Mouse (Mus musculus): Measurements from ENCODE around the gene Krtap4-2. TPM values are rescaled to one million over a fixed set of nuclear protein-coding genes. Genes with fewer than 3 reads are reported as not detected.
"Not testable (repeated sequence)": the region's sequence is repeated elsewhere in the genome, so short reads cannot be mapped to it uniquely, and the experiment has no call there.

Gene Krtap4-2
- polyA plus RNA-seq, 1 experiment from 2014 or later = not detected

DNA sequence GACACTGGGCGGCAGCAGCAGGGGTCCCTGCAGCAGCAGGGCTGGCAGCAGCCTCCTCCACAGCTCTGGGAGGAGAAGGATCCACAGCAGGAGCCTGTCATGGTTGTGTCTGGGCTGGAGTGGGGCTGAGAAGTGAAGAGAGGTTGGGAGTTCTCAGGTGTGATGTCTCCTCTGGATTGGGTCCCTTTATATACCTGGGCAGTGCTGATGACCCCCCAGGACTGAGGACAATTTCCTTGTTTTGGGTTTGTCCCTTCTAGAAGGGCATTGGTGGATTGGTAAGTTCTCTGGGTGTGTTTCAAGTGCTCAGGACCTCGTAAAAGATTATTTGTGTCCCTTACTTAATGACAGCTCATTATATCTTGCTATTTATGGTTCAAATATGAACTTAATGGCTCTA lies 24.8 kb downstream of the Krtap4-2 start, which contains the start of gene Gm11937:
Gm11937 (minus strand) TSS at position 101 of the 400 bp plus-strand sequence.
- not testable (repeated sequence) for ATAC-seq (replicated peaks; ENCODE audit: extremely low read depth, insufficient read depth, low FRiP score); H3K4me3 ChIP-seq (ENCODE audit: low read length); H3K27ac ChIP-seq (ENCODE audit: low read length); H3K9me3 ChIP-seq (replicated peaks; ENCODE audit: control insufficient read depth, low read length); H3K4me1 ChIP-seq (ENCODE audit: control insufficient read depth, insufficient read depth, low read length); H3K9ac ChIP-seq (ENCODE audit: low read length); H3K4me2 ChIP-seq (ENCODE audit: low read depth, low read length); H3K36me3 ChIP-seq (ENCODE audit: control insufficient read depth, insufficient read depth); H3K27me3 ChIP-seq (ENCODE audit: control insufficient read depth, insufficient read depth, low read length)
- WGBS = 57% methylated on average over 1 of the region's 2 CpGs

DNA sequence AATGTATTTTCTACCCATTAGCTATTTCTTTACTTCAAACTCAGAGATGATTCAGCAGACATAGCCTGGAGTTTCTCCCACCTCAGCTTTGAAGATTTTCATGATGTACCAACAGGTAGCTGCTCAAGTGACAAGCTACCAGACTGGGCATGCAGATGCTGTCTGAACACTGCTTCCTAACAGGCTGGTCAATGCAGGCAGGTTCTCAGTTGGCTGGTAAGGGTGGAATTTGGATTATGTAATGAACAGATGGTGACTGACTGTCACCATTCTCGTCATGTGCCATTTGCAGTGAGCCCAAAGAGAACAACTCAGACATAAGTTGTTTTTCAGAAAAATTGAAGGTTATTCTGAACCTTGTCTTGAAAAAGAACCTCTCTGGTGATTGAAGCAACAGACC lies 25.8 kb downstream of the Krtap4-2 start:
- no peaks in the 10 kb centered on the region for H3K36me3 ChIP-seq (ENCODE audit: control insufficient read depth, insufficient read depth)
- no peak overlapping the region for H3K9ac ChIP-seq (ENCODE audit: low read length)
- H3K4me3 ChIP-seq (ENCODE audit: low read length) = no peak overlapping the region
- peaks cover 4% of the 10 kb centered on the region; the same call in 1 of the 2 replicates for H3K27me3 ChIP-seq (ENCODE audit: control insufficient read depth, insufficient read depth, low read length)
- H3K9me3 ChIP-seq (replicated peaks; ENCODE audit: control insufficient read depth, low read length) = no peaks in the 10 kb centered on the region
- no peak overlapping the region for H3K27ac ChIP-seq (ENCODE audit: low read length)
- no peak for ATAC-seq (replicated peaks; ENCODE audit: extremely low read depth, insufficient read depth, low FRiP score)
- H3K4me1 ChIP-seq (ENCODE audit: control insufficient read depth, insufficient read depth, low read length) = no peaks in the 10 kb centered on the region
- H3K4me2 ChIP-seq (ENCODE audit: low read depth, low read length) = no peak overlapping the region
- WGBS = 49% methylated on average over 1 of the region's 1 CpGs

DNA sequence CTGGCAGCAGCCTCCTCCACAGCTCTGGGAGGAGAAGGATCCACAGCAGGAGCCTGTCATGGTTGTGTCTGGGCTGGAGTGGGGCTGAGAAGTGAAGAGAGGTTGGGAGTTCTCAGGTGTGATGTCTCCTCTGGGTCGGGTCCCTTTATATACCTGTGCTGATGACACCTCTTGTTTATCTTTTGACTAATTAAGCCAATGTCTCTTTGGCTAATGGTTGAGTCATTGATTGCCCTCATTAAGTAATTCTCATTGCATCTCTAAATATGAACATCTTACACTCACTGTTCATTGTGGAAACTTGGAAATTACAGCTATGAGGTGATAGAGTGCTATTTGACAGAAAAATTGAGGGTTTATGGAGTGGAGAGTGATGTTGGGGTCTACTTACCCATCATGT lies 31.7 kb downstream of the Krtap4-2 start, which contains the start of gene Gm11938:
Gm11938 (minus strand) TSS at position 101 of the 400 bp plus-strand sequence.
- H3K27me3 ChIP-seq (ENCODE audit: control insufficient read depth, insufficient read depth, low read length); H3K4me2 ChIP-seq (ENCODE audit: low read depth, low read length); ATAC-seq (replicated peaks; ENCODE audit: extremely low read depth, insufficient read depth, low FRiP score); H3K4me3 ChIP-seq (ENCODE audit: low read length); H3K27ac ChIP-seq (ENCODE audit: low read length); H3K9ac ChIP-seq (ENCODE audit: low read length); H3K9me3 ChIP-seq (replicated peaks; ENCODE audit: control insufficient read depth, low read length); H3K36me3 ChIP-seq (ENCODE audit: control insufficient read depth, insufficient read depth); H3K4me1 ChIP-seq (ENCODE audit: control insufficient read depth, insufficient read depth, low read length): not testable (repeated sequence)
- WGBS = 39% methylated on average over 1 of the region's 1 CpGs

DNA sequence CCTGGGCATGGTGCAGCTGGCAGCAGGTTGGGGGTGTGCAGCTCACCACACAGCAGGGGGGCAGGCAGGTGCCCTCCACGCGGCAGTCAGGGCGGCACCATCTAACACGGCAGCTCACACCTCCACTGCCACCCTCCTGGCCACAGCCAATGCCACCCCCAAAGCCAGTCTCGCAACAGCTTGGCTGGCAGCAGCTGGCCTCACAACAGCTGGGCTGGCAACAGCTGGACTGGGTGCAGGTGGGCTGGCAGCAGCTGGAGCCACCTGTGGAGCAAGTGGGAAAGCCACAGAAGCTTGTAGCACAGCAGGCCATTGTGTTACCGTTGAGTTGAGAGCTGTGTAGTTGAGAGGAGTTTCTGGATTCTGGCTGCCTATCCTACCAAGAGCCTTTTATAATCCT lies 37.1 kb downstream of the Krtap4-2 start, which contains the start of gene Krtap9-3:
Krtap9-3 (minus strand) TSS at position 364 of the 400 bp plus-strand sequence.
- H3K4me2 ChIP-seq (ENCODE audit: low read depth, low read length); H3K4me3 ChIP-seq (ENCODE audit: low read length); H3K36me3 ChIP-seq (ENCODE audit: control insufficient read depth, insufficient read depth); H3K4me1 ChIP-seq (ENCODE audit: control insufficient read depth, insufficient read depth, low read length); H3K9ac ChIP-seq (ENCODE audit: low read length); H3K27ac ChIP-seq (ENCODE audit: low read length); H3K9me3 ChIP-seq (replicated peaks; ENCODE audit: control insufficient read depth, low read length); H3K27me3 ChIP-seq (ENCODE audit: control insufficient read depth, insufficient read depth, low read length); ATAC-seq (replicated peaks; ENCODE audit: extremely low read depth, insufficient read depth, low FRiP score): not testable (repeated sequence)
- WGBS = 79% methylated on average over 6 of the region's 6 CpGs

DNA sequence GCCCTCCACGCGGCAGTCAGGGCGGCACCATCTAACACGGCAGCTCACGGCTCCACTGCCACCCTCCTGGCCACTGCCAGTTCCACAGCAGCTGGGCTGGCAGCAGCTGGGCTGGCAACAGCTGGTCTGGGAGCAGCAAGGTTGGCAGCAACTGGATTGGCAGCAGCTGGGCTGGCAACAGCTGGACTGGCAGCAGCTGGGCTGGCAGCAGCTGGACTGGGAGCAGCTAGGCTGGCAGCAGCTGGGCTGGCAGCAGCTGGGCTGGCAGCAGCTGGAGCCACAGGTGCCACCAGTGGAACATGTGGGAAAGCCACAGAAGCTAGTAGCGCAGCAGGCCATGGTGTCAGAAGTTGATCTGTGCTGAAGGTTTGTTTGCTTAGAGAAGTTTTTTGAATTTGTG lies 43.9 kb downstream of the Krtap4-2 start, which contains the start of gene Krtap1-3:
Krtap1-3 (minus strand) TSS at position 359 of the 400 bp plus-strand sequence.
- no peaks in the 10 kb centered on the region for H3K36me3 ChIP-seq (ENCODE audit: control insufficient read depth, insufficient read depth)
- no peaks in the 10 kb centered on the region for H3K4me1 ChIP-seq (ENCODE audit: control insufficient read depth, insufficient read depth, low read length)
- ATAC-seq (replicated peaks; ENCODE audit: extremely low read depth, insufficient read depth, low FRiP score) = no peak
- H3K27me3 ChIP-seq (ENCODE audit: control insufficient read depth, insufficient read depth, low read length) = no peaks in the 10 kb centered on the region
- H3K4me2 ChIP-seq (ENCODE audit: low read depth, low read length) = no peak within 1 kb of the TSS
- H3K9ac ChIP-seq (ENCODE audit: low read length) = no peak within 1 kb of the TSS
- no peaks in the 10 kb centered on the region for H3K9me3 ChIP-seq (replicated peaks; ENCODE audit: control insufficient read depth, low read length)
- 79% methylated on average over 6 of the region's 6 CpGs for WGBS
- H3K4me3 ChIP-seq (ENCODE audit: low read length) = no peak within 1 kb of the TSS
- H3K27ac ChIP-seq (ENCODE audit: low read length) = no peak within 1 kb of the TSS

DNA sequence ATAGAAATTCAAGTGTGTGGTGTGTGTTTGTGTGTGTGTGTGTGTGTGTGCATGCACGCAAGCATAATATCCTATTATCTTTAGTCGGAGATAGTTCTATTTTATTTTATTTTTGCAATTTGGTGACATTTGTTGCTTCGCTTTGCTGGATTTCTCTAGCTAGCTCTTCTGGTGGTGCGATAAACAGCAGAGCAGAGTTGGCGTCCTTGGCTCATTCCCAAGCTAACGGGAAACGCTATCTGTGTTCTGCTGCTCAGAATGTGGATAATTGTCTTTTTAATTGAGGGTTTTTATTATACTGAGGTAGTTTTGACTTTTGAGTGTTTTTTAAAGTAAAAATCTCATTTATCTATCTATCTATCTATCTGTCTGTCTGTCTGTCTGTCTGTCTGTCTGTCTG lies 49.8 kb downstream of the Krtap4-2 start:
- no peak overlapping the region for H3K9ac ChIP-seq (ENCODE audit: low read length)
- no peak for ATAC-seq (replicated peaks; ENCODE audit: extremely low read depth, insufficient read depth, low FRiP score)
- WGBS = 70% methylated on average over 7 of the region's 7 CpGs
- H3K4me3 ChIP-seq (ENCODE audit: low read length) = no peak overlapping the region
- H3K27ac ChIP-seq (ENCODE audit: low read length) = no peak overlapping the region
- no peaks in the 10 kb centered on the region for H3K27me3 ChIP-seq (ENCODE audit: control insufficient read depth, insufficient read depth, low read length)
- H3K36me3 ChIP-seq (ENCODE audit: control insufficient read depth, insufficient read depth) = no peaks in the 10 kb centered on the region
- H3K4me2 ChIP-seq (ENCODE audit: low read depth, low read length) = no peak overlapping the region
- no peaks in the 10 kb centered on the region for H3K4me1 ChIP-seq (ENCODE audit: control insufficient read depth, insufficient read depth, low read length)
- no peaks in the 10 kb centered on the region for H3K9me3 ChIP-seq (replicated peaks; ENCODE audit: control insufficient read depth, low read length)

Other genes starting within 250 kb of the Krtap4-2 start
- 13.2 and 14.1 TPM in 2 replicates for gene Krt10, start 245.7 kb downstream of the Krtap4-2 start, polyA plus RNA-seq (2015; fragmentation: Nextera tagmentation; extraction: Ambion mirVana)
- 0.07 TPM in 1 of 2 replicates, not detected in the other for gene Krt12, start 212.8 kb downstream of the Krtap4-2 start, polyA plus RNA-seq (2015; fragmentation: Nextera tagmentation; extraction: Ambion mirVana)
- gene Krt20, start 196.9 kb downstream of the Krtap4-2 start, polyA plus RNA-seq (2015; fragmentation: Nextera tagmentation; extraction: Ambion mirVana) = 0.54 and 2.5 TPM in 2 replicates
- 0.46 and 0.70 TPM in 2 replicates for gene Krt23, start 141.9 kb downstream of the Krtap4-2 start, polyA plus RNA-seq (2015; fragmentation: Nextera tagmentation; extraction: Ambion mirVana)
- not detected in 2 replicates for gene Krt39, start 113.7 kb downstream of the Krtap4-2 start, polyA plus RNA-seq (2015; fragmentation: Nextera tagmentation; extraction: Ambion mirVana)
- not detected in 2 replicates for gene Krt40, start 91.9 kb downstream of the Krtap4-2 start, polyA plus RNA-seq (2015; fragmentation: Nextera tagmentation; extraction: Ambion mirVana)
- gene Krtap3-3, start 84.2 kb downstream of the Krtap4-2 start, polyA plus RNA-seq (2015; fragmentation: Nextera tagmentation; extraction: Ambion mirVana) = not detected in 2 replicates
- gene Krtap3-2, start 78.2 kb downstream of the Krtap4-2 start, polyA plus RNA-seq (2015; fragmentation: Nextera tagmentation; extraction: Ambion mirVana) = not detected in 2 replicates
- gene Gm11939, start 75.6 kb downstream of the Krtap4-2 start, polyA plus RNA-seq (2015; fragmentation: Nextera tagmentation; extraction: Ambion mirVana) = not detected in 2 replicates
- not detected in 2 replicates for gene Krtap3-1, start 68.5 kb downstream of the Krtap4-2 start, polyA plus RNA-seq (2015; fragmentation: Nextera tagmentation; extraction: Ambion mirVana)
- gene Krtap1-5, start 54.1 kb downstream of the Krtap4-2 start, polyA plus RNA-seq (2015; fragmentation: Nextera tagmentation; extraction: Ambion mirVana) = not detected in 2 replicates
- not detected in 2 replicates for gene Krtap1-4, start 51.4 kb downstream of the Krtap4-2 start, polyA plus RNA-seq (2015; fragmentation: Nextera tagmentation; extraction: Ambion mirVana)
- not detected in 2 replicates for gene Krtap1-3, start 43.7 kb downstream of the Krtap4-2 start, polyA plus RNA-seq (2015; fragmentation: Nextera tagmentation; extraction: Ambion mirVana)
- not detected in 2 replicates for gene Krtap9-3, start 37.0 kb downstream of the Krtap4-2 start, polyA plus RNA-seq (2015; fragmentation: Nextera tagmentation; extraction: Ambion mirVana)
- not detected in 2 replicates for gene Gm11938, start 31.8 kb downstream of the Krtap4-2 start, polyA plus RNA-seq (2015; fragmentation: Nextera tagmentation; extraction: Ambion mirVana)
- gene Gm11937, start 24.9 kb downstream of the Krtap4-2 start, polyA plus RNA-seq (2015; fragmentation: Nextera tagmentation; extraction: Ambion mirVana) = not detected in 2 replicates
- gene Krtap2-4, start 20.2 kb downstream of the Krtap4-2 start, polyA plus RNA-seq (2015; fragmentation: Nextera tagmentation; extraction: Ambion mirVana) = not detected in 2 replicates
- gene Gm11562, start 14.6 kb downstream of the Krtap4-2 start, polyA plus RNA-seq (2015; fragmentation: Nextera tagmentation; extraction: Ambion mirVana) = not detected in 2 replicates
- not detected in 2 replicates for gene Krtap4-1, start 6.8 kb downstream of the Krtap4-2 start, polyA plus RNA-seq (2015; fragmentation: Nextera tagmentation; extraction: Ambion mirVana)
- gene Krtap4-7, start 9.0 kb upstream of the Krtap4-2 start, polyA plus RNA-seq (2015; fragmentation: Nextera tagmentation; extraction: Ambion mirVana) = not detected in 2 replicates
- not detected in 2 replicates for gene Gm11555, start 15.2 kb upstream of the Krtap4-2 start, polyA plus RNA-seq (2015; fragmentation: Nextera tagmentation; extraction: Ambion mirVana)
- gene Gm11563, start 23.9 kb upstream of the Krtap4-2 start, polyA plus RNA-seq (2015; fragmentation: Nextera tagmentation; extraction: Ambion mirVana) = not detected in 2 replicates
- not detected in 2 replicates for gene Krtap4-6, start 30.9 kb upstream of the Krtap4-2 start, polyA plus RNA-seq (2015; fragmentation: Nextera tagmentation; extraction: Ambion mirVana)
- gene Gm14190, start 55.7 kb upstream of the Krtap4-2 start, polyA plus RNA-seq (2015; fragmentation: Nextera tagmentation; extraction: Ambion mirVana) = not detected in 2 replicates
- not detected in 2 replicates for gene Gm14180, start 99.2 kb upstream of the Krtap4-2 start, polyA plus RNA-seq (2015; fragmentation: Nextera tagmentation; extraction: Ambion mirVana)
- not detected in 2 replicates for gene Gm11595, start 137.8 kb upstream of the Krtap4-2 start, polyA plus RNA-seq (2015; fragmentation: Nextera tagmentation; extraction: Ambion mirVana)
- not detected in 2 replicates for gene Krtap4-8, start 145.6 kb upstream of the Krtap4-2 start, polyA plus RNA-seq (2015; fragmentation: Nextera tagmentation; extraction: Ambion mirVana)
- gene Krtap4-9, start 150.1 kb upstream of the Krtap4-2 start, polyA plus RNA-seq (2015; fragmentation: Nextera tagmentation; extraction: Ambion mirVana) = not detected in 2 replicates
- not detected in 2 replicates for gene Gm11596, start 158.4 kb upstream of the Krtap4-2 start, polyA plus RNA-seq (2015; fragmentation: Nextera tagmentation; extraction: Ambion mirVana)
- not detected in 2 replicates for gene Gm11569, start 163.8 kb upstream of the Krtap4-2 start, polyA plus RNA-seq (2015; fragmentation: Nextera tagmentation; extraction: Ambion mirVana)
- not detected in 2 replicates for gene Gm11554, start 169.4 kb upstream of the Krtap4-2 start, polyA plus RNA-seq (2015; fragmentation: Nextera tagmentation; extraction: Ambion mirVana)
- gene Krtap4-13, start 174.8 kb upstream of the Krtap4-2 start, polyA plus RNA-seq (2015; fragmentation: Nextera tagmentation; extraction: Ambion mirVana) = not detected in 2 replicates
- gene Gm11564, start 180.6 kb upstream of the Krtap4-2 start, polyA plus RNA-seq (2015; fragmentation: Nextera tagmentation; extraction: Ambion mirVana) = not detected in 2 replicates
- not detected in 2 replicates for gene 2300003K06Rik, start 203.0 kb upstream of the Krtap4-2 start, polyA plus RNA-seq (2015; fragmentation: Nextera tagmentation; extraction: Ambion mirVana)
- not detected in 2 replicates for gene Krtap4-16, start 216.5 kb upstream of the Krtap4-2 start, polyA plus RNA-seq (2015; fragmentation: Nextera tagmentation; extraction: Ambion mirVana)
- not detected in 2 replicates for gene Gm11568, start 222.8 kb upstream of the Krtap4-2 start, polyA plus RNA-seq (2015; fragmentation: Nextera tagmentation; extraction: Ambion mirVana)
- not detected in 2 replicates for gene Gm11559, start 229.4 kb upstream of the Krtap4-2 start, polyA plus RNA-seq (2015; fragmentation: Nextera tagmentation; extraction: Ambion mirVana)
- gene Krtap9-1, start 238.3 kb upstream of the Krtap4-2 start, polyA plus RNA-seq (2015; fragmentation: Nextera tagmentation; extraction: Ambion mirVana) = not detected in 2 replicates
- gene Gm11567, start 244.1 kb upstream of the Krtap4-2 start, polyA plus RNA-seq (2015; fragmentation: Nextera tagmentation; extraction: Ambion mirVana) = not detected in 2 replicates

Measured in heart, embryonic 16.5 days (tissue).